7 mouse cellular contexts compared by ENCODE assay signal in the genomic region with DNA sequence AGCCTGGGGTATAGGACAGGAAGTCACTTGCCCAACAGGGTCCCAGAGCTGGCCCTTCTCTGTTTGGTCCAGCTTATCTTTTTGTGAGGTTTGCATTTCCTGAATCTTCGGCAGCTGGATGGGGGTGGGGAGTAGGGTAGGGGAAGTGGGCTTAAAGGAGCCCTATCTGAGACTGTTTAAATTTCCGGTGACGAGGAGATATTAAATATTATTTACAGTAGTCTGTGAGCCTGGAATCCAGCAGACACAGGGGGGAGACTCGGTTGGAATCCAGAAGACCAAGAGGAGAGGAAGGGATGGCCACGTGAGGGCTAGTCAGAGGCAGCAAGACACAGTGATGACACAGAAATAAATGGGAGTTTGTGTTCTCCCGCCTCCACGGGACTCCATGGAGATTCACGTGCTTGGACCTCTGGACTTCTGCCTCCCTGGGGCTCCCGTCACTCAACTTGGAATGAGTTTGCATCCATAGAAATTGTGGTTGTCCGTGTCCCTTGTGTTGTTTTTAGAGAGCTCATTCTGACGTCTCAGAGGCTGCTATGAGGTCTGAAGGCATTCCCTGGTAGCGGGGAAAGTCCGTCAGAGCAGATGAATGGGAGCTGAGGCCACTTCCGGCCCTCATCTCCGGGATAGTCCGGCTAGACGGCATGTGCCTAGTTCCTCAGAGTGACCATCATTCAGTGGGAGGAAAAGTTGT.
DNase-seq lines count a peak whose midpoint lies in the region.

No protein-coding gene starts in this region.

- H3K27ac ChIP-seq in brown adipose tissue, adult 24 weeks (replicated peaks; ENCODE audit: low read depth, low read length): peak overlapping the region; percentile 61

- intact Hi-C loops in left cerebral cortex, postnatal 36 days (cut with DNase I): no loop called here

- no peaks in the 10 kb centered on the region for H3K4me1 ChIP-seq in brown adipose tissue, adult 24 weeks (ENCODE audit: control insufficient read depth, insufficient read depth, insufficient read length, low read length)

- DNase-seq in heart, adult 11 months: peak; percentile 98
- DNase-seq in kidney, adult 9 months: peak; percentile 58
- DNase-seq in lung, postnatal 25 days (ENCODE audit: low spot score): peak; percentile 27
- DNase-seq in gastrocnemius, postnatal 4 days (ENCODE audit: low spot score in 2 of 2): no peak
- no peak for DNase-seq in left cerebral cortex, postnatal 36 days (ENCODE audit: low spot score in 2 of 2)
- no peak for DNase-seq in gastrocnemius, postnatal 25 days

- peak overlapping the region; percentile 28; the same call in 1 of the 2 replicates for H3K4me3 ChIP-seq in brown adipose tissue, adult 24 weeks (ENCODE audit: insufficient read depth, low read depth, low read length)

Comparison
In these comparisons a context has a peak if more than half of its experiments do, and no peak if none do; other contexts are left out.
1. DNase-seq: peak in heart, adult 11 months (single experiment), kidney, adult 9 months (single experiment) and lung, postnatal 25 days (single experiment); none in gastrocnemius, postnatal 4 days (0 of 2), left cerebral cortex, postnatal 36 days (0 of 2) and gastrocnemius, postnatal 25 days (single experiment).